Mouse (Mus musculus) spleen, adult 2 months (tissue): ENCODE results near the gene Traf7. TPM values are rescaled to one million over a fixed set of nuclear protein-coding genes. Genes with fewer than 3 reads are reported as not detected.

ENCODE experiments used
- DNase-seq, 2 experiments: peaks; one replicate each; pipeline versions ENCODE4 v3.0.0 to v3.0.0-alpha.2; 2012 to 2021; ENCODE audit warnings: low spot score in 2 of 2, low read depth in 1 of 2
- H3K27ac ChIP-seq: fragments of 200-500 bp; 2 replicates; pipeline ENCODE4 v1.5.1; 2012; ENCODE audit warnings: low read length, inconsistent platforms; ENCODE audit not compliant: insufficient read depth
- H3K27me3 ChIP-seq: fragments of 200-500 bp; 2 replicates; pipeline ENCODE4 v1.6.1; 2012; ENCODE audit warnings: mild to moderate bottlenecking, moderate library complexity, low read length, inconsistent platforms; ENCODE audit not compliant: control insufficient read depth, insufficient read depth
- H3K36me3 ChIP-seq: fragments of 200-500 bp; 2 replicates; pipeline ENCODE4 v1.6.1; 2012; ENCODE audit warnings: mild to moderate bottlenecking, low read length, inconsistent platforms; ENCODE audit not compliant: control insufficient read depth, insufficient read depth
- H3K4me1 ChIP-seq: fragments of 200-500 bp; 2 replicates; pipeline ENCODE4 v1.6.1; 2011; ENCODE audit warnings: inconsistent platforms; ENCODE audit not compliant: control insufficient read depth, insufficient read depth, insufficient read length
- H3K4me3 ChIP-seq: fragments of 200-500 bp; 2 replicates; pipeline ENCODE4 v1.5.1; 2011; ENCODE audit warnings: mild to moderate bottlenecking, inconsistent platforms; ENCODE audit not compliant: insufficient read depth, insufficient read length; ENCODE audit errors: extremely low read depth
- CTCF ChIP-seq: fragments of 200-500 bp; IDR thresholded peaks from 2 replicates; pipeline ENCODE4 v1.5.1; 2011; ENCODE audit warnings: mild to moderate bottlenecking, inconsistent platforms; ENCODE audit not compliant: insufficient read depth, insufficient read length, insufficient replicate concordance; ENCODE audit errors: extremely low read depth
- POLR2A ChIP-seq: fragments of 200-500 bp; IDR thresholded peaks from 2 replicates; pipeline ENCODE4 v1.6.1; 2011; ENCODE audit warnings: low read depth, low read length, inconsistent platforms
- WGBS: fragments of 180-500 bp; shearing (Covaris S2); methylation state at CpG from one replicate; pipeline ENCODE4 v1.1.7; 2018; 5-methylcytosine and 5-hydroxymethylcytosine counted together
- polyA plus RNA-seq: library from polyadenylated mRNA; depleted of rRNA; stranded (reverse); fragments of >200 nt; gene quantifications from 2 replicates; pipeline ENCODE4 v1.2.3, GENCODE M21; 2012

Gene Traf7
- polyA plus RNA-seq, 1 experiment: 182 TPM

GRCm38 (mm10) chr17:24565092-24565491 lies 37.4 kb upstream of the Traf7 start:
- TF ChIP-seq POLR2A (no peak), CTCF (no peak)
- Histone ChIP-seq H3K27me3 (no peaks in the 10 kb centered on the region), H3K36me3 (peaks cover 10% of the 10 kb centered on the region), H3K27ac (no peak overlapping the region), H3K4me1 (no peaks in the 10 kb centered on the region; the same call in 1 of the 2 replicates), H3K4me3 (no peak overlapping the region)
- no peak for DNase-seq
- 92% methylated on average over 3 of the region's 3 CpGs for WGBS

- 76% methylated on average over 4 of the region's 4 CpGs for WGBS
- DNase-seq: no peak
- no peaks in the 10 kb centered on the region; the same call in 1 of the 2 replicates for H3K4me1 ChIP-seq
- peaks cover 7% of the 10 kb centered on the region for H3K36me3 ChIP-seq
- no peaks in the 10 kb centered on the region for H3K27me3 ChIP-seq
- no peak overlapping the region for H3K4me3 ChIP-seq
- no peak overlapping the region for H3K27ac ChIP-seq
- TF ChIP-seq CTCF (no peak), POLR2A (no peak)
These were observed 36.7 kb upstream of the Traf7 start for GRCm38 (mm10) chr17:24564422-24564821.

DNA sequence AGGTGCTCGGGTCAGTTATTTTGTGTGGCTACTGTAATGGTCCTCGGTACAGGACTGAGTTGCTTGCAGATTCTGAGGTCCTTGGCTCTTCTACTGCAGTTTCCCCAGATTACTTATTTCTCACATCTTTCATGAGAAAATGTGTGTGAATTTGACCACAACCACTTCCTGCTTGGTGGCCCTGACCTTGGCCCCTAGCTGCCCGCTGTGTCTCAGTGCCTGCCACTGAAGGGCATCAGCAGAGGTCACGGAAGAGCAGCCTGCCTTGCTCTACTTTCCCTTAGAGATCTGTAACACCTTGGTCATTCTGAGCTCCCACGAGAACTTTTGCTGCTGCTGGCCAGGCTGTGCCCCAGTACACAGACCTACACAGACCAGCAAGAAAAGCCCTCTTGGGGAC lies 35.9 kb upstream of the Traf7 start:
- TF ChIP-seq POLR2A (no peak), CTCF (no peak)
- DNase-seq: no peak
- 43% methylated on average over 5 of the region's 5 CpGs for whole genome bisulfite sequencing
- peaks cover under 1% of the 10 kb centered on the region; the same call in 1 of the 2 replicates for H3K4me1 ChIP-seq
- peaks cover 5% of the 10 kb centered on the region for H3K36me3 ChIP-seq
- no peaks in the 10 kb centered on the region for H3K27me3 ChIP-seq
- H3K27ac ChIP-seq: no peak overlapping the region
- H3K4me3 ChIP-seq: no peak overlapping the region

GRCm38 (mm10) chr17:24561592-24561991 lies 33.9 kb upstream of the Traf7 start:
- Histone ChIP-seq H3K36me3 (peaks cover 3% of the 10 kb centered on the region), H3K27ac (no peak overlapping the region), H3K4me3 (no peak overlapping the region), H3K27me3 (no peaks in the 10 kb centered on the region), H3K4me1 (peaks cover 4% of the 10 kb centered on the region; the same call in 1 of the 2 replicates)
- 79% methylated on average over 2 of the region's 2 CpGs for WGBS
- no peak for DNase-seq
- no peak for TF ChIP-seq POLR2A
- TF ChIP-seq CTCF: no peak

GRCm38 (mm10) chr17:24560301-24561028 lies 32.7 kb upstream of the Traf7 start:
- H3K36me3 ChIP-seq: peaks cover 3% of the 10 kb centered on the region
- no peak for DNase-seq
- H3K27ac ChIP-seq: no peak overlapping the region
- H3K4me3 ChIP-seq: no peak overlapping the region
- no peaks in the 10 kb centered on the region for H3K27me3 ChIP-seq
- H3K4me1 ChIP-seq: peaks cover 4% of the 10 kb centered on the region; the same call in 1 of the 2 replicates
- no peak for TF ChIP-seq POLR2A
- 89% methylated on average over 5 of the region's 5 CpGs for WGBS

DNA sequence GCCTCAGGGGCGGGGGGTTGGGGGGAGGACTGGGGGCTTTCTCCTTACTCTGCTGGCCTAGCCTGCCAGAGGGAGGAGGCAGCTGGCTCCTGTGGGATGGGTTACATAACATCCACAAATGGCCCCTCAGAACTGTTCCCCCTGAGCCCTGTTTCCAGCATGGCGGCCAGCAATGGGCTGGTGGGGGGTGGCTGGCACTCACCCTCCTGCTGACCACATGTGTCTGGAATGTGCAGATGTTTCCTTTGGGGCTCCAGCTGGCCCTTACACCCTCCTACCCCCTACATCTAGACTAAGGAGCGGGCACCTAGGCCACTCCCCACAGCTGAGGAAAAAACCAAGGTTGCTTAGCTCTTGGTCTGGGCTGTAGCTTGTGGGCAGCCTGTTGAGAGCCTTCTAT lies 31.4 kb upstream of the Traf7 start:
- Histone ChIP-seq H3K27me3 (no peaks in the 10 kb centered on the region), H3K36me3 (no peaks in the 10 kb centered on the region), H3K4me3 (no peak overlapping the region), H3K27ac (peak overlapping the region; percentile 51), H3K4me1 (peaks cover 4% of the 10 kb centered on the region; the same call in 1 of the 2 replicates)
- no peak for DNase-seq
- WGBS: 83% methylated on average over 3 of the region's 3 CpGs
- TF ChIP-seq CTCF (no peak), POLR2A (no peak)

DNA sequence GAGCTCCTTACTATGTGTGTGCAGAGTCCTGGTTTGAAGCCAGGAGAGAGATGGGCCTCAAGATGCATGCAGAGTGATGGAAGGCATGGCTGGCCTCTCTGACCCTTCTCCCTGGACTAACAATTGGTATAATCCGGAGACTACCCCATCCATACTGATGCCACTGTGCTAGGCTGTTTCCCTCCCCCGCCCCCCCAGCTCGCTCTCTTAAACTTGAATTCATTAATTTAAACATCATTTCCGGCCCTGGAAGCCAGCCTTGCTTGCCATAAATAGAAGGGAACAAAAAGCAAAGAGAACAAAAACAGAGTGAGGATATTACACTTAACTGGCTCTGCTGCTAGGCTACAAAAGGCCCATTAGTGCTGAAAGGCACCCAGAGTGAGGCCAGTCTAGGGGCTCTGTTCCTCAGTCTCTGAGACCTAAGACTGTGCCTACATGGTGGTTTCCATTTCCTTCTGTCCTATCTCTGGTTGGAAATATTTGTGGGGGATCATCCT lies 30.9 kb upstream of the Traf7 start:
- H3K4me3 ChIP-seq: no peak overlapping the region
- H3K27me3 ChIP-seq: no peaks in the 10 kb centered on the region
- no peak for DNase-seq
- no peaks in the 10 kb centered on the region for H3K36me3 ChIP-seq
- peak overlapping the region; percentile 25 for H3K27ac ChIP-seq
- TF ChIP-seq CTCF (no peak), POLR2A (no peak)
- 31% methylated on average over 4 of the region's 4 CpGs for WGBS
- H3K4me1 ChIP-seq: peaks cover 4% of the 10 kb centered on the region; the same call in 1 of the 2 replicates
